Mouse (Mus musculus): ENCODE results near the gene Dguok. TPM values are rescaled to one million over a fixed set of nuclear protein-coding genes. Genes with fewer than 3 reads are reported as not detected.

The Dguok gene
- polyA plus RNA-seq, 1 experiment from 2014 or later: 67.5 TPM

GRCm38 (mm10) chr6:83456131-83456983 is 50.4 kb downstream of the Dguok start:
- ATAC-seq (ENCODE audit: insufficient number of reproducible peaks, low FRiP score, low TSS enrichment, low read depth) (peak; percentile 78), DNase-seq (ENCODE audit: low spot score) (peak; percentile 79)
- H3K9ac ChIP-seq (ENCODE audit: low read length): peak overlapping the region; percentile 98
- no peaks in the 10 kb centered on the region; the same call in 1 of the 2 replicates for H3K36me3 ChIP-seq (ENCODE audit: control insufficient read depth, insufficient read depth, low read length)
- H3K4me1 ChIP-seq (ENCODE audit: control insufficient read depth, insufficient read depth, low read length): peaks cover 31% of the 10 kb centered on the region
- no peaks in the 10 kb centered on the region for H3K27me3 ChIP-seq (ENCODE audit: control insufficient read depth, insufficient read depth, low read length)
- peak overlapping the region; percentile 59 for H3K4me3 ChIP-seq (ENCODE audit: low read depth, low read length)
- H3K9me3 ChIP-seq (ENCODE audit: control insufficient read depth, low read length): no peaks in the 10 kb centered on the region
- peak overlapping the region; percentile 93 for H3K4me2 ChIP-seq (ENCODE audit: low read depth, severe bottlenecking)
- 1% methylated on average over 44 of the region's 105 CpGs for WGBS
- H3K27ac ChIP-seq (replicated peaks; ENCODE audit: low read depth, low read length): peak overlapping the region; percentile 96

DNA sequence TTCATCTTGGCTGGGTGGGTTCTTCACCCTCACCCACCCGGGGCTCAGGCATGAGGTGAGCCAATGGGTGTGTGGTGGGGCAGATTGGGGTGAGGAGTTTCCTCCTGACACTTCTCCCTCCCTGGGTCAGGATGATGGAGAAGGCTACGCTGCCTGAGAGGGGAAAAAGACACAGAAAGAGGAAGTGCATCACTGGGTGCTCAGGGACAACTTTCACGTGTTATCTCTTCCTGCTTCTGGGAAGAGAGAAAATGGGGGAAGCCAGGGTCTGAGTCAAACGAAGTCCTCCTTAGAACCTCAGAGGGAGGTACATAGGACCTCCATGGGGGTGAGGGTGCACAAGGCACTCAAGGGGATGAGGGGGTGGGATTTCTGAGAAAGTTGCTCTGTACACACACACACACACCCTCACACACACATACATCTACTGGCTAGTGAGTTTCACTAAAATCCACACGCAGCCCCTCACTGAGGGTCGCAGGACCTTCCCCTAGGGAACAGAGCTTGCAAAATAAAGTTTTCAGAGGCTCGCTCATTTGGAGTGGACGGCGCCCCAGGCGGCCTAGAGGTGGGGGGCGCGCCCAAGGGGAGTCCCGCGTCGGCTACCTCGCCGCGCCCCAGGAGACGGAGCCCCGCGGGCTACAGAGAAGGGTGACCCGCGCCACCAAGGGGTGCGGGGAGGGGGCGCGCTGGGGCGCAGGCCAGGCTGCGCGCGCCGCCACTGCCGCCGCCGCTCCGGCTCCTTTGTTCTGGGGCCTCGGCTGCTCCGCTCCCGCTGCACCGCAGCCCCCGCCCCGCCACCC is 51.2 kb downstream of the Dguok start:
- peak overlapping the region; percentile 59 for H3K4me3 ChIP-seq (ENCODE audit: low read depth, low read length)
- peak overlapping the region; percentile 93 for H3K4me2 ChIP-seq (ENCODE audit: low read depth, severe bottlenecking)
- H3K36me3 ChIP-seq (ENCODE audit: control insufficient read depth, insufficient read depth, low read length): no peaks in the 10 kb centered on the region; the same call in 1 of the 2 replicates
- peak overlapping the region; percentile 98 for H3K9ac ChIP-seq (ENCODE audit: low read length)
- peak overlapping the region; percentile 96 for H3K27ac ChIP-seq (replicated peaks; ENCODE audit: low read depth, low read length)
- WGBS: 1% methylated on average over 21 of the region's 41 CpGs
- DNase-seq (ENCODE audit: low spot score): peak; percentile 67
- peaks cover 34% of the 10 kb centered on the region for H3K4me1 ChIP-seq (ENCODE audit: control insufficient read depth, insufficient read depth, low read length)
- ATAC-seq (ENCODE audit: insufficient number of reproducible peaks, low FRiP score, low TSS enrichment, low read depth): peak; percentile 18
- no peaks in the 10 kb centered on the region for H3K9me3 ChIP-seq (ENCODE audit: control insufficient read depth, low read length)
- no peaks in the 10 kb centered on the region for H3K27me3 ChIP-seq (ENCODE audit: control insufficient read depth, insufficient read depth, low read length)

GRCm38 (mm10) chr6:83453706-83454105 is 53.1 kb downstream of the Dguok start:
- H3K4me1 ChIP-seq (ENCODE audit: control insufficient read depth, insufficient read depth, low read length): peaks cover 45% of the 10 kb centered on the region
- H3K27ac ChIP-seq (replicated peaks; ENCODE audit: low read depth, low read length): no peak overlapping the region
- WGBS: 41% methylated on average over 11 of the region's 11 CpGs
- ATAC-seq (ENCODE audit: insufficient number of reproducible peaks, low FRiP score, low TSS enrichment, low read depth) (no peak), DNase-seq (ENCODE audit: low spot score) (peak; percentile 38)
- peak overlapping the region; percentile 93 for H3K4me2 ChIP-seq (ENCODE audit: low read depth, severe bottlenecking)
- no peaks in the 10 kb centered on the region for H3K27me3 ChIP-seq (ENCODE audit: control insufficient read depth, insufficient read depth, low read length)
- H3K4me3 ChIP-seq (ENCODE audit: low read depth, low read length): peak overlapping the region; percentile 59
- no peaks in the 10 kb centered on the region; the same call in 1 of the 2 replicates for H3K36me3 ChIP-seq (ENCODE audit: control insufficient read depth, insufficient read depth, low read length)
- H3K9ac ChIP-seq (ENCODE audit: low read length): no peak overlapping the region; the same call in 1 of the 2 replicates
- no peaks in the 10 kb centered on the region for H3K9me3 ChIP-seq (ENCODE audit: control insufficient read depth, low read length)

- Histone ChIP-seq H3K36me3 (ENCODE audit: control insufficient read depth, insufficient read depth, low read length) (peaks cover 3% of the 10 kb centered on the region; the same call in 1 of the 2 replicates), H3K4me3 (ENCODE audit: low read depth, low read length) (no peak overlapping the region), H3K9ac (ENCODE audit: low read length) (no peak overlapping the region), H3K9me3 (ENCODE audit: control insufficient read depth, low read length) (no peaks in the 10 kb centered on the region), H3K4me2 (ENCODE audit: low read depth, severe bottlenecking) (no peak overlapping the region), H3K27ac (replicated peaks; ENCODE audit: low read depth, low read length) (no peak overlapping the region), H3K4me1 (ENCODE audit: control insufficient read depth, insufficient read depth, low read length) (peaks cover 42% of the 10 kb centered on the region), H3K27me3 (ENCODE audit: control insufficient read depth, insufficient read depth, low read length) (no peaks in the 10 kb centered on the region)
- ATAC-seq (ENCODE audit: insufficient number of reproducible peaks, low FRiP score, low TSS enrichment, low read depth) (no peak), DNase-seq (ENCODE audit: low spot score) (no peak)
- WGBS: 70% methylated on average over 9 of the region's 9 CpGs
Observed at GRCm38 (mm10) chr6:83450451-83451303, 56.1 kb downstream of the Dguok start.

GRCm38 (mm10) chr6:83449440-83449839 is 57.3 kb downstream of the Dguok start:
- H3K4me2 ChIP-seq (ENCODE audit: low read depth, severe bottlenecking): no peak overlapping the region
- ATAC-seq (ENCODE audit: insufficient number of reproducible peaks, low FRiP score, low TSS enrichment, low read depth) (no peak), DNase-seq (ENCODE audit: low spot score) (no peak)
- peaks cover 37% of the 10 kb centered on the region for H3K4me1 ChIP-seq (ENCODE audit: control insufficient read depth, insufficient read depth, low read length)
- H3K27me3 ChIP-seq (ENCODE audit: control insufficient read depth, insufficient read depth, low read length): no peaks in the 10 kb centered on the region
- WGBS: 70% methylated on average over 3 of the region's 3 CpGs
- no peak overlapping the region for H3K9ac ChIP-seq (ENCODE audit: low read length)
- H3K9me3 ChIP-seq (ENCODE audit: control insufficient read depth, low read length): no peaks in the 10 kb centered on the region
- no peak overlapping the region for H3K27ac ChIP-seq (replicated peaks; ENCODE audit: low read depth, low read length)
- no peak overlapping the region for H3K4me3 ChIP-seq (ENCODE audit: low read depth, low read length)
- peaks cover 3% of the 10 kb centered on the region; the same call in 1 of the 2 replicates for H3K36me3 ChIP-seq (ENCODE audit: control insufficient read depth, insufficient read depth, low read length)

DNA sequence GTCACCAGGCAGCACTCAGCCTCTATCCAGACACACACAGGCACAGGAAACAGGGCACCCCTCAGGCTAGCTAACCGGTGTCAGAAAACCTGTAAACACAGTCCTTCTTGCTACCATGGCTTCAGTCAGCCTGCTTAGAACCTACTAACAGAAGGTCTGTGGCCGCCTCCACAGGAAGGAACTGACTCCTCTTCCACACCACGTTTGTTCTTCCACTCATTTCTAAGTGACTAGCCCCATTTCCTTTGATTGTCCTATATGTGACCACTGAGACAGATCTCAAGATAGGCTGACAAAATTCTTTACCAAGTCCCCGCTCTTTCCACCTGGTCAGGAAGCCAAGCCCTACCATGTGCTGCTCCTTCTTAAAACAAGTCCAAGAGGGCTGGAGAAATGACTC is 57.9 kb downstream of the Dguok start:
- no peaks in the 10 kb centered on the region for H3K9me3 ChIP-seq (ENCODE audit: control insufficient read depth, low read length)
- H3K4me3 ChIP-seq (ENCODE audit: low read depth, low read length): no peak overlapping the region
- ATAC-seq (ENCODE audit: insufficient number of reproducible peaks, low FRiP score, low TSS enrichment, low read depth): no peak
- H3K27me3 ChIP-seq (ENCODE audit: control insufficient read depth, insufficient read depth, low read length): no peaks in the 10 kb centered on the region
- DNase-seq (ENCODE audit: low spot score): no peak
- H3K36me3 ChIP-seq (ENCODE audit: control insufficient read depth, insufficient read depth, low read length): peaks cover 3% of the 10 kb centered on the region; the same call in 1 of the 2 replicates
- H3K9ac ChIP-seq (ENCODE audit: low read length): no peak overlapping the region
- H3K4me2 ChIP-seq (ENCODE audit: low read depth, severe bottlenecking): no peak overlapping the region
- peaks cover 37% of the 10 kb centered on the region for H3K4me1 ChIP-seq (ENCODE audit: control insufficient read depth, insufficient read depth, low read length)
- H3K27ac ChIP-seq (replicated peaks; ENCODE audit: low read depth, low read length): no peak overlapping the region
- WGBS: 82% methylated on average over 4 of the region's 4 CpGs

GRCm38 (mm10) chr6:83447031-83447430 is 59.7 kb downstream of the Dguok start:
- no peak overlapping the region for H3K4me2 ChIP-seq (ENCODE audit: low read depth, severe bottlenecking)
- H3K4me3 ChIP-seq (ENCODE audit: low read depth, low read length): no peak overlapping the region
- no peak overlapping the region for H3K27ac ChIP-seq (replicated peaks; ENCODE audit: low read depth, low read length)
- peaks cover 3% of the 10 kb centered on the region; the same call in 1 of the 2 replicates for H3K36me3 ChIP-seq (ENCODE audit: control insufficient read depth, insufficient read depth, low read length)
- no peak overlapping the region for H3K9ac ChIP-seq (ENCODE audit: low read length)
- ATAC-seq (ENCODE audit: insufficient number of reproducible peaks, low FRiP score, low TSS enrichment, low read depth) (no peak), DNase-seq (ENCODE audit: low spot score) (no peak)
- no peaks in the 10 kb centered on the region for H3K9me3 ChIP-seq (ENCODE audit: control insufficient read depth, low read length)
- peaks cover 31% of the 10 kb centered on the region for H3K4me1 ChIP-seq (ENCODE audit: control insufficient read depth, insufficient read depth, low read length)
- H3K27me3 ChIP-seq (ENCODE audit: control insufficient read depth, insufficient read depth, low read length): no peaks in the 10 kb centered on the region
- WGBS: 69% methylated on average over 7 of the region's 7 CpGs
